8 mouse cellular contexts compared by ENCODE assay signal in the genomic region with DNA sequence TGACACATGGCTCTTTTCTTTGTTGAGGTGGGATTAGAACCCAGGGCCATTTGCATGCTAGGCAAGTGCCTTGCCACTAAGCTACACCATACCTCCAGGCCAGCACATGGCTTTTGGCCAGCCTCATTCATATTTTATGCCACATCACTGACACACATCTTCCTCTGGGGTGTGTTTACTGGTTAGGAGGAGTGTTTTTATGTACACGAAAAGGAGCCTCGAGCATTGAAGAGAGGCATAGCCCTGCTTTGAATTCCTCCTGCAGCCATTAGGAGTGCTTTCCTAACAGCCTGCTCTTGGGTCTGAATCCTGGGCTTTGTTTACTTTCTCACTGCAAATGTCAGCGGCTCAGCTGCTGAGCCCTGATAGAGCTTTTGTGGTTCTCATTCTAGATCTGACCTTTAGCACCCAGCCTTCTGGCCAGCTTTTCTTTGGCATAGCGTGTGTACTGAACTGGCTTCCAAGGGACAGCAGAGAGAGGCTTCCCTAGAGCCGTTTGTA. TPM values are rescaled to one million over a fixed set of nuclear protein-coding genes. Genes with fewer than 3 reads are reported as not detected.
DNase-seq lines count a peak whose midpoint lies in the region; ATAC-seq and TF ChIP-seq lines count a peak whose summit lies in the region.

No protein-coding gene starts in this region.

- TF ChIP-seq CTCF in kidney, postnatal 0 days (IDR thresholded peaks at IDR 0.05; ENCODE audit: low read depth), result no peak

- intact Hi-C loops in left cerebral cortex, postnatal 14 days (cut with DNase I), result no loop called here

- H3K4me3 ChIP-seq in heart, embryonic 13.5 days, result no peak overlapping the region
- H3K4me3 ChIP-seq in kidney, postnatal 0 days (replicated peaks; ENCODE audit: low read depth, low read length), result no peak overlapping the region
- H3K4me3 ChIP-seq in midbrain, embryonic 14.5 days (replicated peaks; ENCODE audit: low read depth, low read length), result no peak overlapping the region

- DNase-seq in adrenal gland, postnatal 10 days, result peak; percentile 64
- DNase-seq in adrenal gland, postnatal 4 days (ENCODE audit: low spot score in 2 of 2), result no peak
- DNase-seq in adrenal gland, postnatal 36 days, result peak; percentile 42 to 59
- peak; percentile 41 for DNase-seq in kidney, postnatal 0 days (ENCODE audit: low spot score)
- DNase-seq in midbrain, embryonic 14.5 days, result peak; percentile 55
- DNase-seq in left cerebral cortex, postnatal 14 days (ENCODE audit: low spot score in 2 of 2), result no peak
- DNase-seq in c-Kit-positive CD71-positive TER-119-positive erythroid progenitor cells, embryonic 14.5 days (ENCODE audit: low spot score), result no peak

- H3K27me3 ChIP-seq in heart, embryonic 13.5 days (replicated peaks), result no peaks in the 10 kb centered on the region
- H3K27me3 ChIP-seq in kidney, postnatal 0 days (ENCODE audit: insufficient read depth, low read length), result no peaks in the 10 kb centered on the region
- no peaks in the 10 kb centered on the region for H3K27me3 ChIP-seq in midbrain, embryonic 14.5 days (ENCODE audit: control insufficient read depth, insufficient read depth, low read length)

- H3K9ac ChIP-seq in heart, embryonic 13.5 days, result no peak overlapping the region
- no peak overlapping the region for H3K9ac ChIP-seq in kidney, postnatal 0 days (ENCODE audit: low read depth, low read length)
- no peak overlapping the region for H3K9ac ChIP-seq in midbrain, embryonic 14.5 days (replicated peaks; ENCODE audit: low read length)

- peaks cover 27% of the 10 kb centered on the region for H3K4me1 ChIP-seq in heart, embryonic 13.5 days
- H3K4me1 ChIP-seq in kidney, postnatal 0 days (replicated peaks; ENCODE audit: insufficient read depth, low read length), result 0 out of 2 replicates have a peak, but pooled peaks cover 3% of the 10 kb centered on the region
- peaks cover 22% of the 10 kb centered on the region for H3K4me1 ChIP-seq in midbrain, embryonic 14.5 days (ENCODE audit: control insufficient read depth, insufficient read depth, low read length)

- ATAC-seq in heart, embryonic 13.5 days (ENCODE audit: extremely low read depth, insufficient number of reproducible peaks, low FRiP score, low TSS enrichment), result no peak
- ATAC-seq in kidney, postnatal 0 days (replicated peaks; ENCODE audit: low FRiP score, low read depth), result no peak
- ATAC-seq in midbrain, embryonic 14.5 days (ENCODE audit: low FRiP score, low TSS enrichment), result no peak

- H3K9me3 ChIP-seq in heart, embryonic 13.5 days, result no peaks in the 10 kb centered on the region
- H3K9me3 ChIP-seq in kidney, postnatal 0 days (replicated peaks; ENCODE audit: low read length), result no peaks in the 10 kb centered on the region
- H3K9me3 ChIP-seq in midbrain, embryonic 14.5 days (ENCODE audit: control insufficient read depth, low read length), result no peaks in the 10 kb centered on the region

- 27% methylated on average over 5 of the region's 5 CpGs for WGBS in heart, embryonic 13.5 days
- WGBS in kidney, postnatal 0 days, result 16% methylated on average over 5 of the region's 5 CpGs
- 33% methylated on average over 5 of the region's 5 CpGs for WGBS in midbrain, embryonic 14.5 days

- no peaks in the 10 kb centered on the region for H3K36me3 ChIP-seq in heart, embryonic 13.5 days
- H3K36me3 ChIP-seq in kidney, postnatal 0 days (ENCODE audit: insufficient read depth, low read length), result no peaks in the 10 kb centered on the region
- no peaks in the 10 kb centered on the region for H3K36me3 ChIP-seq in midbrain, embryonic 14.5 days (ENCODE audit: control insufficient read depth, insufficient read depth, low read length)

- no peak overlapping the region for H3K4me2 ChIP-seq in heart, embryonic 13.5 days
- H3K4me2 ChIP-seq in kidney, postnatal 0 days (ENCODE audit: low read length), result no peak overlapping the region
- no peak overlapping the region for H3K4me2 ChIP-seq in midbrain, embryonic 14.5 days (ENCODE audit: low read length)

- H3K27ac ChIP-seq in heart, embryonic 13.5 days (replicated peaks), result peak overlapping the region; percentile 28; the same call in 1 of the 2 replicates
- no peak overlapping the region for H3K27ac ChIP-seq in kidney, postnatal 0 days
- peak overlapping the region; percentile 62 for H3K27ac ChIP-seq in midbrain, embryonic 14.5 days (replicated peaks; ENCODE audit: low read depth, low read length)

RNA-seq across cellular contexts. Expression of a gene that starts 44.4 kb away (rescaled TPM):
- 1 to 10 TPM; 6.0 to 8.7 TPM for total RNA-seq in adrenal gland, postnatal 10 days (2021)
- 10 to 100 TPM; 16.8 to 17.3 TPM for total RNA-seq in adrenal gland, postnatal 4 days (2021)
- total RNA-seq in adrenal gland, postnatal 36 days (2021), result 1 to 10 TPM; 5.8 to 5.9 TPM
- polyA plus RNA-seq in heart, embryonic 13.5 days (2015; fragmentation: Nextera tagmentation; extraction: Ambion mirVana), result 0.36 and 0.66 TPM in 2 replicates
- polyA plus RNA-seq in kidney, postnatal 0 days (2015; fragmentation: Nextera tagmentation; extraction: Ambion mirVana), result 0.19 and 0.34 TPM in 2 replicates
- polyA plus RNA-seq in midbrain, embryonic 14.5 days (2014; fragmentation: Nextera tagmentation; extraction: Ambion mirVana), result 3.8 and 5.4 TPM in 2 replicates
- total RNA-seq in left cerebral cortex, postnatal 14 days (2021), result 10 to 100 TPM; 79.0 to 97.4 TPM

Comparison
In these comparisons a context has a peak if more than half of its experiments do, and no peak if none do; other contexts are left out.
1. DNase-seq: peak in adrenal gland, postnatal 10 days (single experiment), adrenal gland, postnatal 36 days (2 of 2), kidney, postnatal 0 days (single experiment) and midbrain, embryonic 14.5 days (single experiment); none in adrenal gland, postnatal 4 days (0 of 2), left cerebral cortex, postnatal 14 days (0 of 2) and c-Kit-positive CD71-positive TER-119-positive erythroid progenitor cells, embryonic 14.5 days (single experiment).
2. RNA of a gene that starts 44.4 kb away (total RNA-seq): 79.0 to 97.4 TPM in left cerebral cortex, postnatal 14 days; 16.8 to 17.3 TPM in adrenal gland, postnatal 4 days, 6.0 to 8.7 TPM in adrenal gland, postnatal 10 days and 5.8 to 5.9 TPM in adrenal gland, postnatal 36 days; every median in the first group is over 4 times any median in the second.